Mouse (Mus musculus) midbrain, postnatal 0 days (tissue): Measurements from ENCODE around the gene Kcnh3. TPM values are rescaled to one million over a fixed set of nuclear protein-coding genes. Genes with fewer than 3 reads are reported as not detected.
A peak's percentile ranks its signal among the peaks of the same experiment; 100 is the strongest.

Experiments
- ATAC-seq: fragments of 200-750 bp; cut with Nextera tagmentation; 2 replicates; pipeline ENCODE4 v1.8.0; 2017; ENCODE audit warnings: moderate number of reproducible peaks, mild to moderate bottlenecking, moderate TSS enrichment, moderate library complexity; ENCODE audit not compliant: low FRiP score
- DNase-seq: peaks from one replicate; pipeline ENCODE4 v3.0.0-alpha.2; 2015; ENCODE audit warnings: low spot score
- H3K27ac ChIP-seq: fragments of 300-500 bp; sonication (generic); 2 replicates; pipeline ENCODE4 v1.5.1; 2014; ENCODE audit warnings: low read depth, mild to moderate bottlenecking, low read length, mixed read lengths
- H3K27me3 ChIP-seq: fragments of 300-500 bp; sonication (generic); 2 replicates; pipeline ENCODE4 v1.6.1; 2014; ENCODE audit warnings: low read length, control low read depth, mixed read lengths; ENCODE audit not compliant: insufficient read depth
- H3K36me3 ChIP-seq: fragments of 300-500 bp; sonication (generic); 2 replicates; pipeline ENCODE4 v1.6.1; 2014; ENCODE audit warnings: low read length, control low read depth, mixed read lengths; ENCODE audit not compliant: insufficient read depth
- H3K4me1 ChIP-seq: fragments of 300-500 bp; sonication (generic); 2 replicates; pipeline ENCODE4 v1.6.1; 2014; ENCODE audit warnings: mild to moderate bottlenecking, control low read depth, antibody characterized with exemption, low read length, mixed read lengths; ENCODE audit not compliant: insufficient read depth
- H3K4me2 ChIP-seq: fragments of 300-500 bp; sonication (generic); 2 replicates; pipeline ENCODE4 v1.6.1; 2014; ENCODE audit warnings: low read depth, mild to moderate bottlenecking, low read length, mixed read lengths; ENCODE audit not compliant: poor library complexity, severe bottlenecking
- H3K4me3 ChIP-seq: fragments of 300-500 bp; sonication (generic); 2 replicates; pipeline ENCODE4 v1.5.1; 2014; ENCODE audit warnings: low read depth, mild to moderate bottlenecking, low read length, moderate library complexity
- H3K9ac ChIP-seq: fragments of 300-500 bp; sonication (generic); replicated peaks from 2 replicates; pipeline ENCODE4 v1.6.1; 2014; ENCODE audit warnings: mild to moderate bottlenecking, low read length, moderate library complexity, mixed read lengths; ENCODE audit not compliant: poor library complexity, severe bottlenecking
- H3K9me3 ChIP-seq: fragments of 300-500 bp; sonication (generic); 2 replicates; pipeline ENCODE4 v1.6.1; 2016; ENCODE audit warnings: low read length, control low read depth
- CTCF ChIP-seq: IDR thresholded peaks from 2 replicates; pipeline ENCODE4 v1.5.1; 2016; ENCODE audit warnings: antibody characterized with exemption, mild to moderate bottlenecking
- WGBS: fragments of 180-500 bp; shearing (Covaris S2); extraction: QIAGEN DNeasy Blood & Tissue Kit; methylation state at CpG from one replicate; pipeline ENCODE4 v1.1.7; 2014; 5-methylcytosine and 5-hydroxymethylcytosine counted together
- polyA plus RNA-seq: library from polyadenylated mRNA; unstranded; fragments of >200 nt; fragmentation: Nextera tagmentation; extraction: Ambion mirVana; gene quantifications from 2 replicates; pipeline ENCODE4 v1.2.1, GENCODE M21; 2015
- total RNA-seq: library from RNA; depleted of rRNA; stranded (reverse); fragments of >200 nt; gene quantifications from 2 replicates; pipeline ENCODE4 v1.2.3, GENCODE M21; 2014

The Kcnh3 gene
- total and polyA plus RNA-seq, 2 experiments from 2014 or later: 0.60 to 3.6 TPM

DNA sequence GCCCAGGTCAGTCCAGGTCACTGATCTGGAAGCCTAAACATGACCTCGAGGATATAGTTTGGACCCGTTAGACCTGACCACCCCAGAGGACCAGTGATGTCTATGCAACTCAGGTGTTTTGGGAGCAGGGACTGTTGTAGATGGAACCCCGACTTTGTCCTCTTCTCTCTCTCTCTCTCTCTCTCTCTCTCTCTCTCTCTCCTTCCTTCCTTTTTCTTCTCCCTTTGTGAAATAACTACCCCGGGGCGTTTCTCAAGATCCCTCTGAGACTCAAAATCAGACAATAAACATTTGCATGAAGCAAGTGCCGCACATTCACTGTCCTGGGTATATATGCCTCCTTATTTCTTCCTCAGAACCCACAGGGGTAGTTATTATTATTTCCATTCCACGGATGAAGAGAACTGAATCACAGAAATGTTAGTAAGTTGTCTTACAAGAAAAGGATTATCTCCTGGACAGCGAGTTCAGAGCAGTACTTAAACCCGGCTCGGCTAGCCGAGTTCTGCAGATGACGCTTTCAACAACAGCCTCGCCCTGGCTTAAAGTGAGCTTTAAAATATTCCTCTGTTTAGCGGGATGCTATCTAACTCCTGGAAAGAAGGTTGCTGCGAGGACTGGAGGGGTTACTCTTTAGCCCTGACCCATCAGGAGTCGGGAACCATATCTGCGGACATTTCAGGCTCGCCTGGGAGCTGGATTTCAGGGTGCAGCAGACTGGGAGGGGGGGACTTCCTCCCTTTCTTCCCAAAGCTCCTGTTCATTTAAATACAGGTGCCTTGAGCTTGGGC lies 1.7 kb upstream of the Kcnh3 start:
- WGBS: 3% methylated on average over 18 of the region's 18 CpGs
- H3K4me3 ChIP-seq: peak overlapping the region; percentile 38
- no peaks in the 10 kb centered on the region for H3K9me3 ChIP-seq
- H3K4me2 ChIP-seq: peak overlapping the region; percentile 57
- H3K27ac ChIP-seq: no peak overlapping the region
- H3K4me1 ChIP-seq: peaks cover 12% of the 10 kb centered on the region
- H3K36me3 ChIP-seq: no peaks in the 10 kb centered on the region
- peaks cover 66% of the 10 kb centered on the region for H3K27me3 ChIP-seq
- no peak for DNase-seq
- no peak for ATAC-seq
- no peak overlapping the region for H3K9ac ChIP-seq
- no peak for TF ChIP-seq CTCF

DNA sequence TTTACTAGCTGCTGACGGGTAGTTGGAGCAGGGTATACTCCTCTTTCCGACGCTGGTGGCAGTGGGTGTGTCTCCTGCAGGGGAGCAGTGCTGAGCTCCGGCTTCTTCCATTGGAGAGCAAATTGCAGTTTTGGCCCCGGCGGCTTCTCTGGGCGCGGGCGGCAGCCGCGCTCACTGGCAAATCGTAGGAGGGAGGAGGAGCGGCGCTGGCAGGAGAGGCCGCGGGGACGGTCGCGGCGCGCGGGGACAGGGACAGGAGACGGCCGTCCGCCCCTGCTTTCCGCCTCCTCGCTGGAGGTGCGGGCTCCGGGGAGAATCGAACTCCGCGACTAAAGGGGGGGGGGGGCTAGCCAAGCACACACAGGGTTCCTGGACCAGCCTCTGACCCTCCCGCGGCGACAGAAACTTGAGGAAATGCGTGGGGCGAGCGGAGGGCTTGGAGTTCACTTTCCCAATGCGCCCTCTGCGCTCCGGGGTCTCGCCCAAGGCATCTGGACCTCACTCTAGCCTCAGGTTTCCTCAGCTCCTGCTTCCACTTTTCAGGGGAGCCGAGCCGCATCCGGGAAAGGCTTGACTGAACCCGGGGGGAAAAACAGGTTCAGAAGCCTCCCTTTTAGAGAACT lies 965 bp upstream of the Kcnh3 start:
- Histone ChIP-seq H3K27ac (no peak overlapping the region), H3K4me3 (peak overlapping the region; percentile 38), H3K36me3 (no peaks in the 10 kb centered on the region), H3K4me2 (peak overlapping the region; percentile 57), H3K4me1 (peaks cover 12% of the 10 kb centered on the region), H3K27me3 (peaks cover 74% of the 10 kb centered on the region), H3K9me3 (no peaks in the 10 kb centered on the region), H3K9ac (0 out of 2 replicates have a peak overlapping the region, but pooled peaks have one; percentile 42)
- peak; percentile 3 for DNase-seq
- no peak for ATAC-seq
- no peak for TF ChIP-seq CTCF
- 2% methylated on average over 36 of the region's 46 CpGs for WGBS

DNA sequence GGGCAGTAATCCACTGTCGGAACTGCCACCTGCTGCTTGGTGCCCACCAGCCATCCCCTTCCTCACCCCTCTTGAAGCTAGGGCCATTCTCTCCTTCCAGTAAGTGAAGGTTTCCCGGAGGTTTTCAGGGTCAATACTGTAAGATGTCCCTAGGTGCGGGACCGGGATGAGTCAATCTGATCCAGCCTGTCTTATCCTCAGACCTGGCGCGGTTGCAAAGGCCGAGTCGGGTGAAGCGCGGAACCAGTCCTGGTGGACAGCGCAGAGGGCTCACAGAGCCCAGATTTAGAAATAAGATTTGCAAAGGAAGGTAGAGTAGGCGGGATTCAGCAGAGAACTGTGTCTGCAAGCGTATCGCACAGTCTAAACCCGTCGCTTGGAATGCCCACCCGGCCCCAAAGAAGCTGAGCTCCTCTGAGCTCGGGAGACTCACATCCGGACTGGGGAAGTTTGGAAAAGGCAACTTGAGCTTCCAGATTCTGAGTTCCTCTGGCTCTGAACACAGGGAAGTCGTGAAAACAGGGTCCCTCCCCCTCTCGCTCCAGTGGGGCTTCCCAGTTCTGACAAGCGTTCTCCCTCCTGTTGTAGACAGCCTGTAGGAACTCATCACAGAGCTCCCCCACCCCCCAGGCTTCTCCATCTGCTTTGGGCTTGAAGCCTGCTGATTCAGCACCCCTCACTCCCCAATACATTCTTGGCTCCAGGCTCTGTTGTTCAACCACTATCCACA lies 585 bp downstream of the Kcnh3 start:
- DNase-seq: no peak
- peaks cover 12% of the 10 kb centered on the region for H3K4me1 ChIP-seq
- H3K27me3 ChIP-seq: peaks cover 80% of the 10 kb centered on the region
- no peak overlapping the region for H3K4me2 ChIP-seq
- peak overlapping the region; percentile 38 for H3K4me3 ChIP-seq
- no peak overlapping the region for H3K9ac ChIP-seq
- 3% methylated on average over 22 of the region's 22 CpGs for WGBS
- ATAC-seq: no peak
- TF ChIP-seq CTCF: no peak
- H3K9me3 ChIP-seq: no peaks in the 10 kb centered on the region
- no peaks in the 10 kb centered on the region for H3K36me3 ChIP-seq
- H3K27ac ChIP-seq: no peak overlapping the region

DNA sequence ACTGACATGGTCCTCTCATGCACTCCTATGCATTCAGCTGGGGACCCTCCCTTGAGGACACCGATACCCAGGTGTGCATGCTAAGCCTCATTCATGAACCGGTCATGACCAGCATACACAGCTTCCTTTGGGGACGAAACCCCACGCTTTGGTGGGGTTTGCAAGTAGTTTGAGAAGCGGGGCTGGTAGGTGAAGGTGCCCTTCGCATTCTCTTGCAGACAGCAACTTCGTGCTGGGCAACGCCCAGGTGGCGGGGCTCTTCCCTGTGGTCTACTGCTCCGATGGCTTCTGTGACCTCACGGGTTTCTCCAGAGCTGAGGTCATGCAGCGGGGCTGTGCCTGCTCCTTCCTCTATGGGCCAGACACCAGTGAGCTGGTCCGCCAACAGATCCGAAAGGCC lies 1.4 kb downstream of the Kcnh3 start:
- peaks cover 12% of the 10 kb centered on the region for H3K4me1 ChIP-seq
- no peaks in the 10 kb centered on the region for H3K36me3 ChIP-seq
- no peak for DNase-seq
- no peak overlapping the region for H3K9ac ChIP-seq
- 0 out of 2 replicates have a peak overlapping the region, but pooled peaks have one; percentile 2 for H3K4me3 ChIP-seq
- peaks cover 80% of the 10 kb centered on the region for H3K27me3 ChIP-seq
- WGBS: 18% methylated on average over 14 of the region's 14 CpGs
- no peak overlapping the region for H3K27ac ChIP-seq
- H3K4me2 ChIP-seq: no peak overlapping the region
- no peaks in the 10 kb centered on the region for H3K9me3 ChIP-seq
- ATAC-seq: no peak
- no peak for TF ChIP-seq CTCF

DNA sequence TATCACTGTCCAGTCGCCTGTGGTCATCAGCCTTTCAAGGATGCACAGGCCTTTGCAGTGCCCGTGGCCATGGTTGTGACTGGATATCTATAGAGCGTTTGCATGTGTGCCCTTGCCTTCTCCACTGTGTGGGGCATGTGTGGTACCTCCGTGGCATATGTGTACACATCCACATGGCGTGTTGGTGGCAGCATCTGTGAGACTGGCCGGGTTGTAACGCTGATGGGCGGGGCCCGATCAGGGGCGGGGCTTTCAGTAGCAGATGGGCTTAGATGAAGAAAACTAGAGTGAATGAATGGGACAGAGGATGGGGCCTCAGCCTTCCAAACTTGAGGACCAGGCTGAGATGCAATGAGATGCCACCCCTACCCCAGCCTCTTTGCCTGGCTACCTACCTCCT lies 7.3 kb downstream of the Kcnh3 start:
- ATAC-seq: no peak
- WGBS: 78% methylated on average over 10 of the region's 10 CpGs
- Histone ChIP-seq H3K4me1 (no peaks in the 10 kb centered on the region), H3K36me3 (no peaks in the 10 kb centered on the region), H3K27me3 (peaks cover 33% of the 10 kb centered on the region), H3K4me2 (no peak overlapping the region), H3K9me3 (no peaks in the 10 kb centered on the region), H3K27ac (no peak overlapping the region), H3K4me3 (no peak overlapping the region), H3K9ac (no peak overlapping the region)
- no peak for DNase-seq
- TF ChIP-seq CTCF: no peak
